Mouse (Mus musculus) cortical plate, adult 2 months (tissue): ENCODE measurements around the gene Uqcc1.

Source experiments
- CTCF ChIP-seq: fragments of 200-500 bp; IDR thresholded peaks from 2 replicates; pipeline ENCODE4 v1.5.1; 2011; ENCODE audit warnings: mild to moderate bottlenecking, control low read depth, low read length; ENCODE audit not compliant: insufficient read depth; ENCODE audit errors: extremely low read depth
- POLR2A ChIP-seq: fragments of 200-500 bp; IDR thresholded peaks from 2 replicates; pipeline ENCODE4 v1.6.1; 2011; ENCODE audit warnings: mild to moderate bottlenecking, low read length, control low read depth; ENCODE audit not compliant: insufficient read depth; ENCODE audit errors: extremely low read depth

DNA sequence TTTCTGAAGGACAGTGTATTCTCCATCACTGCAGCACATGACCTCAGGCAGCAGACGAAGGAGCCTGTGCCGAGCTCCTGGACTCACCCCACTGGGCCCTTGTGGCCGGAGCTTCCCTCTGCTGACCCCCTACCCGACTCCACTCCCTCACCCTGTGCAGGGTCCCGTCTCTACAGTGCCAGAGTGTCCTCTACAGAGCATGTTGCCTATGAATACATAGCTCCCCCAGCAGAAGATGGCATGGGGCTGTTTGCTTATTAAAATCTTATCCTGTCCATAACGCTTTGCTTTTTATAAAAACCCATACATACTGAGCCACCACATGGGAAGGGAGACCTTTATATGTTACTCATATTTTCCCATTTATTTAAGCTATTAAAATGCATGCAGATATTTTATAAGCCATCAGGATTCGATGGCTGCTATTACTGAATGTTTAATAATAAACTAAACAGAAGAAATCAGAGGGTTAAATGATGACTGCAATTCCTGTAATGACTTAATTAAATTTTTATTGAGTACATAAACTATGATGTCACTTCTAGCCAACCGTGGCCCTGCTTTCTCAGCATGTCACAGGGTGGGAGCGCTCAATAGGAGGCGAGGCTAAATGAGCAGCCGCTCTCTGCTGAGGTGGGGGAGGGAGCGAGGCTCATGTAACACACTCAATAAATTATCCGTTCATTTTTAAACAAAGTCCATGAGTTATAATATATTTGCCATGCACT lies 67.4 kb downstream of the Uqcc1 start:
- TF ChIP-seq POLR2A (no peak), CTCF (no peak)
